Comparison of ENCODE assay signal across 8 mouse cellular contexts in the genomic region with DNA sequence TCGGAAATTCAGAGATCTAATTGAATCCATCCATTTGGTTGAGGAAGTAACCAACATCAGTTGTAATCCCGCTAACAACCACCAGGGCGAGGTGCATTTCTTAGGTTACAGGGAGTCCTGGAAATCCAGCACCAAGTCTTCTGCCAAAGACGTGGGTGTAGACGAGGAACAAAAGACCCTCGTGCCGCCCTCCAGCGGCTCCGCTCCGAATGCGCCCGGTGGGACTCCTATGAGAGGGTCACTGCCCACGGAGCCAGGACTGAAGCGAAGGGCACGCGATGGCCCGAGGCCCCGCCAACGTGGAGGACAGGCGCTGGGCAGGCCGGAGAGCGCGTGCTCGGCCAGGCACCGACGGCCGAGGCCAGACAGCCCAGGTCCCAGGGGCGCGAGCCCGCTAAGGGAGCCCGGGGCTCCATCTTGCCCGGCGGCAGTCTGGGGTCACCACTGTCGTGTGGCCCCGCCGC. TPM values are rescaled to one million over a fixed set of nuclear protein-coding genes. Genes with fewer than 3 reads are reported as not detected.
DNase-seq lines count a peak whose midpoint lies in the region; ATAC-seq and TF ChIP-seq lines count a peak whose summit lies in the region.

No protein-coding gene starts in this region.

- peak overlapping the region; percentile 65 for H3K4me2 ChIP-seq in forebrain, embryonic 13.5 days
- H3K4me2 ChIP-seq in neural tube, embryonic 14.5 days (ENCODE audit: low read depth, low read length), result peak overlapping the region; percentile 51

- H3K4me1 ChIP-seq in forebrain, embryonic 13.5 days, result peaks cover 25% of the 10 kb centered on the region
- peaks cover 7% of the 10 kb centered on the region; the same call in 1 of the 2 replicates for H3K4me1 ChIP-seq in neural tube, embryonic 14.5 days (ENCODE audit: control insufficient read depth, insufficient read depth, low read length)
- H3K4me1 ChIP-seq in testis, adult 2 months (ENCODE audit: control insufficient read depth, insufficient read depth, low read length), result peaks cover 11% of the 10 kb centered on the region

- TF ChIP-seq CTCF in testis, adult 2 months (IDR thresholded peaks at IDR 0.05; ENCODE audit: control insufficient read depth, insufficient read depth, insufficient replicate concordance, low read depth, low read length), result 0 out of 2 replicates have a peak, but pooled peaks have one; percentile 2

- peak; percentile 33; the same call in 1 of the 2 replicates for TF ChIP-seq POLR2A in testis, adult 2 months (IDR thresholded peaks at IDR 0.05; ENCODE audit: control insufficient read depth, low read depth, low read length)

- peaks cover 10% of the 10 kb centered on the region for H3K36me3 ChIP-seq in forebrain, embryonic 13.5 days (ENCODE audit: poor library complexity, severe bottlenecking)
- H3K36me3 ChIP-seq in neural tube, embryonic 14.5 days (ENCODE audit: control insufficient read depth, insufficient read depth, low read length), result no peaks in the 10 kb centered on the region
- H3K36me3 ChIP-seq in testis, adult 2 months (ENCODE audit: control insufficient read depth, insufficient read depth, low read length), result 0 out of 2 replicates have a peak, but pooled peaks cover 1% of the 10 kb centered on the region

- peak overlapping the region; percentile 94 for H3K27ac ChIP-seq in forebrain, embryonic 13.5 days
- H3K27ac ChIP-seq in neural tube, embryonic 14.5 days (ENCODE audit: low read depth, low read length), result peak overlapping the region; percentile 88
- peak overlapping the region; percentile 81 for H3K27ac ChIP-seq in testis, adult 2 months (ENCODE audit: control insufficient read depth, insufficient read depth, low read depth, low read length)

- H3K9ac ChIP-seq in forebrain, embryonic 13.5 days, result peak overlapping the region; percentile 73
- peak overlapping the region; percentile 50 for H3K9ac ChIP-seq in neural tube, embryonic 14.5 days (replicated peaks; ENCODE audit: low read depth, low read length)

- peak; percentile 97 for DNase-seq in ES-CJ7 (ENCODE audit: low read depth, low spot score)
- DNase-seq in heart, postnatal 25 days (ENCODE audit: low spot score), result peak; percentile 59
- peak; percentile 59 to 90 for DNase-seq in layer of hippocampus, adult 18-20 months (ENCODE audit: low spot score in 2 of 2)
- DNase-seq in lung, adult 18-20 months, result peak; percentile 85 to 88

- intact Hi-C loops in heart, postnatal 25 days (cut with DNase I), result loop anchor here (5.0 kb wide), 1 partner anchor 73 kb away; a partner anchor contains a TSS

- WGBS in forebrain, embryonic 13.5 days, result under 1% methylated on average over 31 of the region's 36 CpGs
- WGBS in neural tube, embryonic 14.5 days, result under 1% methylated on average over 22 of the region's 36 CpGs

- no peaks in the 10 kb centered on the region for H3K9me3 ChIP-seq in forebrain, embryonic 13.5 days (replicated peaks)
- H3K9me3 ChIP-seq in neural tube, embryonic 14.5 days (ENCODE audit: control insufficient read depth, low read length), result no peaks in the 10 kb centered on the region

- H3K4me3 ChIP-seq in forebrain, embryonic 13.5 days, result peak overlapping the region; percentile 59
- peak overlapping the region; percentile 50 for H3K4me3 ChIP-seq in neural tube, embryonic 14.5 days (ENCODE audit: low read depth, low read length)
- peak overlapping the region; percentile 88 for H3K4me3 ChIP-seq in testis, adult 2 months (ENCODE audit: control insufficient read depth, low read depth, low read length)

- no peaks in the 10 kb centered on the region for H3K27me3 ChIP-seq in forebrain, embryonic 13.5 days
- H3K27me3 ChIP-seq in neural tube, embryonic 14.5 days (ENCODE audit: control insufficient read depth, insufficient read depth, low read length), result no peaks in the 10 kb centered on the region
- no peaks in the 10 kb centered on the region for H3K27me3 ChIP-seq in testis, adult 2 months (ENCODE audit: control insufficient read depth, insufficient read depth, low read length)

- ATAC-seq in cerebellum, adult (ENCODE audit: insufficient number of reproducible peaks, low FRiP score, low TSS enrichment), result peak; percentile 29
- ATAC-seq in forebrain, embryonic 13.5 days, result peak; percentile 30
- peak; percentile 21 for ATAC-seq in neural tube, embryonic 14.5 days (ENCODE audit: low read depth)

RNA-seq across cellular contexts. Expression of a gene that starts 1.1 kb away (rescaled TPM):
- 77.8 and 78.3 TPM in 2 replicates for polyA plus RNA-seq in forebrain, embryonic 13.5 days (2015; fragmentation: Nextera tagmentation; extraction: Ambion mirVana)
- total RNA-seq in heart, postnatal 25 days (2021), result 10 to 100 TPM; 31.2 to 36.2 TPM
- 10 to 100 TPM; 89.1 to 91.8 TPM for total RNA-seq in layer of hippocampus, adult 18-20 months (2021)
- polyA plus RNA-seq in neural tube, embryonic 14.5 days (2014; fragmentation: Nextera tagmentation; extraction: Ambion mirVana), result 59.9 and 61.0 TPM in 2 replicates
- polyA plus RNA-seq in testis, adult 2 months (2012; rRNA removed), result 19.7 and 21.1 TPM in 2 replicates

Comparison
In these comparisons a context has a peak if more than half of its experiments do, and no peak if none do; other contexts are left out.
1. Peak in every context shown above with its lines: DNase-seq, ATAC-seq, H3K4me3 ChIP-seq and H3K27ac ChIP-seq.